Mouse (Mus musculus): ENCODE data around the gene Actr5. TPM values are rescaled to one million over a fixed set of nuclear protein-coding genes. Genes with fewer than 3 reads are reported as not detected.

Gene Actr5
- polyA plus RNA-seq, 1 experiment from 2014 or later = 5.1 TPM

GRCm38 (mm10) chr2:158591286-158591685 is 33.4 kb upstream of the Actr5 start:
- Histone ChIP-seq H3K9me3 (ENCODE audit: control insufficient read depth, low read length) (no peaks in the 10 kb centered on the region), H3K9ac (ENCODE audit: low read length) (no peak overlapping the region), H3K27me3 (ENCODE audit: control insufficient read depth, insufficient read depth, low read length) (no peaks in the 10 kb centered on the region), H3K4me1 (replicated peaks; ENCODE audit: control insufficient read depth, insufficient read depth) (no peaks in the 10 kb centered on the region), H3K4me3 (ENCODE audit: low read depth, low read length) (no peak overlapping the region), H3K36me3 (ENCODE audit: control insufficient read depth, insufficient read depth, low read length) (no peaks in the 10 kb centered on the region), H3K4me2 (replicated peaks; ENCODE audit: low read depth) (no peak overlapping the region), H3K27ac (replicated peaks) (no peak overlapping the region)
- no peak for TF ChIP-seq CTCF (IDR thresholded peaks at IDR 0.05; ENCODE audit: low read depth)
- TF ChIP-seq EP300 (optimal IDR thresholded peaks at IDR 0.05) = no peak
- DNase-seq (ENCODE audit: low spot score) (no peak), ATAC-seq (ENCODE audit: low FRiP score, low TSS enrichment) (no peak)
- WGBS = 49% methylated on average over 5 of the region's 5 CpGs

GRCm38 (mm10) chr2:158593371-158593770 is 31.3 kb upstream of the Actr5 start:
- Histone ChIP-seq H3K9me3 (ENCODE audit: control insufficient read depth, low read length) (no peaks in the 10 kb centered on the region), H3K27ac (replicated peaks) (no peak overlapping the region), H3K27me3 (ENCODE audit: control insufficient read depth, insufficient read depth, low read length) (no peaks in the 10 kb centered on the region), H3K36me3 (ENCODE audit: control insufficient read depth, insufficient read depth, low read length) (no peaks in the 10 kb centered on the region), H3K9ac (ENCODE audit: low read length) (no peak overlapping the region), H3K4me1 (replicated peaks; ENCODE audit: control insufficient read depth, insufficient read depth) (no peaks in the 10 kb centered on the region), H3K4me3 (ENCODE audit: low read depth, low read length) (no peak overlapping the region), H3K4me2 (replicated peaks; ENCODE audit: low read depth) (no peak overlapping the region)
- WGBS = 77% methylated on average over 4 of the region's 4 CpGs
- TF ChIP-seq EP300 (optimal IDR thresholded peaks at IDR 0.05) (no peak), CTCF (IDR thresholded peaks at IDR 0.05; ENCODE audit: low read depth) (no peak)
- ATAC-seq (ENCODE audit: low FRiP score, low TSS enrichment) (no peak), DNase-seq (ENCODE audit: low spot score) (no peak)

- WGBS = 0% methylated on average over 12 of the region's 12 CpGs
- Histone ChIP-seq H3K36me3 (ENCODE audit: control insufficient read depth, insufficient read depth, low read length) (no peaks in the 10 kb centered on the region), H3K4me1 (replicated peaks; ENCODE audit: control insufficient read depth, insufficient read depth) (no peaks in the 10 kb centered on the region), H3K9me3 (ENCODE audit: control insufficient read depth, low read length) (no peaks in the 10 kb centered on the region), H3K4me3 (ENCODE audit: low read depth, low read length) (no peak overlapping the region), H3K9ac (ENCODE audit: low read length) (no peak overlapping the region), H3K4me2 (replicated peaks; ENCODE audit: low read depth) (no peak overlapping the region), H3K27ac (replicated peaks) (no peak overlapping the region), H3K27me3 (ENCODE audit: control insufficient read depth, insufficient read depth, low read length) (no peaks in the 10 kb centered on the region)
- ATAC-seq (ENCODE audit: low FRiP score, low TSS enrichment) (no peak), DNase-seq (ENCODE audit: low spot score) (peak; percentile 47)
- TF ChIP-seq EP300 (optimal IDR thresholded peaks at IDR 0.05) = no peak
- TF ChIP-seq CTCF (IDR thresholded peaks at IDR 0.05; ENCODE audit: low read depth) = no peak
These were observed 29.6 kb upstream of the Actr5 start for GRCm38 (mm10) chr2:158595103-158595502.

GRCm38 (mm10) chr2:158595577-158595976 is 29.1 kb upstream of the Actr5 start:
- Histone ChIP-seq H3K4me3 (ENCODE audit: low read depth, low read length) (no peak overlapping the region), H3K36me3 (ENCODE audit: control insufficient read depth, insufficient read depth, low read length) (no peaks in the 10 kb centered on the region), H3K9ac (ENCODE audit: low read length) (no peak overlapping the region), H3K4me1 (replicated peaks; ENCODE audit: control insufficient read depth, insufficient read depth) (no peaks in the 10 kb centered on the region), H3K9me3 (ENCODE audit: control insufficient read depth, low read length) (no peaks in the 10 kb centered on the region), H3K4me2 (replicated peaks; ENCODE audit: low read depth) (no peak overlapping the region), H3K27me3 (ENCODE audit: control insufficient read depth, insufficient read depth, low read length) (no peaks in the 10 kb centered on the region), H3K27ac (replicated peaks) (no peak overlapping the region)
- no peak for TF ChIP-seq CTCF (IDR thresholded peaks at IDR 0.05; ENCODE audit: low read depth)
- TF ChIP-seq EP300 (optimal IDR thresholded peaks at IDR 0.05) = no peak
- 33% methylated on average over 7 of the region's 7 CpGs for WGBS
- ATAC-seq (ENCODE audit: low FRiP score, low TSS enrichment) = no peak
- no peak for DNase-seq (ENCODE audit: low spot score)

- no peak for TF ChIP-seq EP300 (optimal IDR thresholded peaks at IDR 0.05)
- no peak for TF ChIP-seq CTCF (IDR thresholded peaks at IDR 0.05; ENCODE audit: low read depth)
- H3K4me1 ChIP-seq (replicated peaks; ENCODE audit: control insufficient read depth, insufficient read depth) = no peaks in the 10 kb centered on the region
- H3K36me3 ChIP-seq (ENCODE audit: control insufficient read depth, insufficient read depth, low read length) = no peaks in the 10 kb centered on the region
- no peaks in the 10 kb centered on the region for H3K27me3 ChIP-seq (ENCODE audit: control insufficient read depth, insufficient read depth, low read length)
- DNase-seq (ENCODE audit: low spot score) (no peak), ATAC-seq (ENCODE audit: low FRiP score, low TSS enrichment) (no peak)
- no peaks in the 10 kb centered on the region for H3K9me3 ChIP-seq (ENCODE audit: control insufficient read depth, low read length)
- no peak overlapping the region for H3K4me3 ChIP-seq (ENCODE audit: low read depth, low read length)
- no peak overlapping the region for H3K9ac ChIP-seq (ENCODE audit: low read length)
- 58% methylated on average over 1 of the region's 1 CpGs for WGBS
- H3K27ac ChIP-seq (replicated peaks) = no peak overlapping the region
- H3K4me2 ChIP-seq (replicated peaks; ENCODE audit: low read depth) = no peak overlapping the region
These were observed 27.9 kb upstream of the Actr5 start for GRCm38 (mm10) chr2:158596803-158597202.

GRCm38 (mm10) chr2:158600517-158600916 is 24.2 kb upstream of the Actr5 start:
- Histone ChIP-seq H3K9ac (ENCODE audit: low read length) (no peak overlapping the region), H3K9me3 (ENCODE audit: control insufficient read depth, low read length) (no peaks in the 10 kb centered on the region), H3K27me3 (ENCODE audit: control insufficient read depth, insufficient read depth, low read length) (no peaks in the 10 kb centered on the region), H3K4me2 (replicated peaks; ENCODE audit: low read depth) (no peak overlapping the region), H3K27ac (replicated peaks) (no peak overlapping the region), H3K4me1 (replicated peaks; ENCODE audit: control insufficient read depth, insufficient read depth) (no peaks in the 10 kb centered on the region), H3K36me3 (ENCODE audit: control insufficient read depth, insufficient read depth, low read length) (no peaks in the 10 kb centered on the region), H3K4me3 (ENCODE audit: low read depth, low read length) (no peak overlapping the region)
- TF ChIP-seq EP300 (optimal IDR thresholded peaks at IDR 0.05) (no peak), CTCF (IDR thresholded peaks at IDR 0.05; ENCODE audit: low read depth) (no peak)
- WGBS = 23% methylated on average over 3 of the region's 3 CpGs
- DNase-seq (ENCODE audit: low spot score) (no peak), ATAC-seq (ENCODE audit: low FRiP score, low TSS enrichment) (no peak)

Data from stomach, postnatal 0 days (tissue).